Mouse (Mus musculus): ENCODE measurements at regions not wholly inside any gene's neighbourhood (a gene's known extent, or its start where the extent isn't known, plus 50 kb on each side); places are given as distances from the start of the nearest gene placed in this dataset.

- intact Hi-C loops (cut with DNase I), result no loop called here
- Histone ChIP-seq H3K4me3 (no peak overlapping the region), H3K27ac (no peak overlapping the region)
- no peak for TF ChIP-seq CTCF (IDR thresholded peaks at IDR 0.05)
- no peak for DNase-seq
Measured at GRCm38 (mm10) chr14:123138743-123139705, 155.2 kb upstream of the Tmtc4 start.

GRCm38 (mm10) chr14:123133979-123134378, 150.1 kb upstream of the Tmtc4 start:
- Histone ChIP-seq H3K27ac (no peak overlapping the region), H3K4me3 (no peak overlapping the region)
- intact Hi-C loops (cut with DNase I), result no loop called here
- no peak for TF ChIP-seq CTCF (IDR thresholded peaks at IDR 0.05)
- no peak for DNase-seq

GRCm38 (mm10) chr14:123120361-123120760, 136.5 kb upstream of the Tmtc4 start:
- Histone ChIP-seq H3K27ac (no peak overlapping the region), H3K4me3 (no peak overlapping the region)
- intact Hi-C loops (cut with DNase I), result no loop called here
- no peak for DNase-seq
- TF ChIP-seq CTCF (IDR thresholded peaks at IDR 0.05), result no peak

GRCm38 (mm10) chr14:123116337-123116736, 132.5 kb upstream of the Tmtc4 start:
- intact Hi-C loops (cut with DNase I), result no loop called here
- DNase-seq, result no peak
- H3K27ac ChIP-seq, result no peak overlapping the region
- H3K4me3 ChIP-seq, result no peak overlapping the region
- no peak for TF ChIP-seq CTCF (IDR thresholded peaks at IDR 0.05)

- no peak for TF ChIP-seq CTCF (IDR thresholded peaks at IDR 0.05)
- Histone ChIP-seq H3K27ac (no peak overlapping the region), H3K4me3 (no peak overlapping the region)
- no peak for DNase-seq
- intact Hi-C loops (cut with DNase I), result no loop called here
Measured at GRCm38 (mm10) chr14:123110533-123110932, 126.7 kb upstream of the Tmtc4 start.

- no peak for TF ChIP-seq CTCF (IDR thresholded peaks at IDR 0.05)
- no peak for DNase-seq
- no peak overlapping the region for H3K4me3 ChIP-seq
- H3K27ac ChIP-seq, result no peak overlapping the region
- intact Hi-C loops (cut with DNase I), result no loop called here
Measured at GRCm38 (mm10) chr14:123100371-123100770, 116.5 kb upstream of the Tmtc4 start.

GRCm38 (mm10) chr14:123096086-123096485, 112.3 kb upstream of the Tmtc4 start:
- Histone ChIP-seq H3K4me3 (no peak overlapping the region), H3K27ac (no peak overlapping the region)
- no peak for TF ChIP-seq CTCF (IDR thresholded peaks at IDR 0.05)
- intact Hi-C loops (cut with DNase I), result no loop called here
- DNase-seq, result no peak

GRCm38 (mm10) chr14:123082065-123082464, 98.2 kb upstream of the Tmtc4 start:
- intact Hi-C loops (cut with DNase I), result no loop called here
- no peak for TF ChIP-seq CTCF (IDR thresholded peaks at IDR 0.05)
- H3K4me3 ChIP-seq, result no peak overlapping the region

GRCm38 (mm10) chr14:123081016-123081714, 97.3 kb upstream of the Tmtc4 start:
- no peak for DNase-seq
- Histone ChIP-seq H3K27ac (no peak overlapping the region), H3K4me3 (no peak overlapping the region)
- TF ChIP-seq CTCF (IDR thresholded peaks at IDR 0.05), result no peak
- intact Hi-C loops (cut with DNase I), result no loop called here

More at GRCm38 (mm10) chr14:123082065-123082464, 98.2 kb upstream of the Tmtc4 start:
- H3K27ac ChIP-seq, result no peak overlapping the region
- no peak for DNase-seq

GRCm38 (mm10) chr14:123079733-123080132, 95.9 kb upstream of the Tmtc4 start:
- no peak for TF ChIP-seq CTCF (IDR thresholded peaks at IDR 0.05)
- intact Hi-C loops (cut with DNase I), result no loop called here
- DNase-seq, result no peak

GRCm38 (mm10) chr14:123078804-123079203, 95.0 kb upstream of the Tmtc4 start:
- H3K4me3 ChIP-seq, result no peak overlapping the region
- TF ChIP-seq CTCF (IDR thresholded peaks at IDR 0.05), result no peak
- H3K27ac ChIP-seq, result no peak overlapping the region
- no peak for DNase-seq
- intact Hi-C loops (cut with DNase I), result no loop called here

More at GRCm38 (mm10) chr14:123079733-123080132, 95.9 kb upstream of the Tmtc4 start:
- H3K27ac ChIP-seq, result no peak overlapping the region
- H3K4me3 ChIP-seq, result no peak overlapping the region

GRCm38 (mm10) chr14:123066344-123066743, 82.5 kb upstream of the Tmtc4 start:
- no peak for TF ChIP-seq CTCF (IDR thresholded peaks at IDR 0.05)
- intact Hi-C loops (cut with DNase I), result no loop called here
- Histone ChIP-seq H3K4me3 (no peak overlapping the region), H3K27ac (no peak overlapping the region)
- no peak for DNase-seq

GRCm38 (mm10) chr14:123065566-123065965, 81.7 kb upstream of the Tmtc4 start:
- DNase-seq, result no peak
- TF ChIP-seq CTCF (IDR thresholded peaks at IDR 0.05), result no peak
- no peak overlapping the region for H3K4me3 ChIP-seq
- H3K27ac ChIP-seq, result no peak overlapping the region
- intact Hi-C loops (cut with DNase I), result no loop called here

All from gastrocnemius, adult 2 months (tissue).